Mouse (Mus musculus) neural tube, embryonic 13.5 days (tissue): ENCODE data around the gene Kcnmb3. TPM values are rescaled to one million over a fixed set of nuclear protein-coding genes. Genes with fewer than 3 reads are reported as not detected.
"Not testable (repeated sequence)": the region's sequence is repeated elsewhere in the genome, so short reads cannot be mapped to it uniquely, and the experiment has no call there.

Experiments used
- ATAC-seq: fragments of 200-750 bp; cut with Nextera tagmentation; 2 replicates; pipeline ENCODE4 v1.8.0; 2017; ENCODE audit warnings: low read depth, mild to moderate bottlenecking, moderate TSS enrichment, moderate library complexity
- H3K27ac ChIP-seq: fragments of 300-500 bp; sonication (generic); replicated peaks from 2 replicates; pipeline ENCODE4 v1.5.1; 2015; ENCODE audit warnings: moderate library complexity, mild to moderate bottlenecking, inconsistent platforms
- H3K27me3 ChIP-seq: fragments of 300-500 bp; sonication (generic); 2 replicates; pipeline ENCODE4 v1.6.1; 2015; ENCODE audit warnings: mild to moderate bottlenecking, inconsistent platforms
- H3K36me3 ChIP-seq: fragments of 300-500 bp; sonication (generic); 2 replicates; pipeline ENCODE4 v1.6.1; 2015; ENCODE audit warnings: mild to moderate bottlenecking, inconsistent platforms
- H3K4me1 ChIP-seq: fragments of 300-500 bp; sonication (generic); replicated peaks from 2 replicates; pipeline ENCODE4 v1.6.1; 2015; ENCODE audit warnings: inconsistent platforms
- H3K4me2 ChIP-seq: fragments of 300-500 bp; sonication (generic); 2 replicates; pipeline ENCODE4 v1.6.1; 2015; ENCODE audit warnings: inconsistent platforms, mild to moderate bottlenecking, moderate library complexity
- H3K4me3 ChIP-seq: fragments of 300-500 bp; sonication (generic); 2 replicates; pipeline ENCODE4 v1.5.1; 2015; ENCODE audit warnings: mild to moderate bottlenecking, inconsistent platforms
- H3K9ac ChIP-seq: fragments of 300-500 bp; sonication (generic); 2 replicates; pipeline ENCODE4 v1.6.1; 2015; ENCODE audit warnings: moderate library complexity, mild to moderate bottlenecking, inconsistent platforms
- H3K9me3 ChIP-seq: fragments of 300-500 bp; sonication (generic); 2 replicates; pipeline ENCODE4 v1.6.1; 2016; ENCODE audit warnings: inconsistent platforms
- WGBS: fragments of 180-500 bp; shearing (Covaris S2); methylation state at CpG from one replicate; pipeline ENCODE4 v1.1.7; 2015; 5-methylcytosine and 5-hydroxymethylcytosine counted together
- polyA plus RNA-seq: library from polyadenylated mRNA; unstranded; fragments of >200 nt; fragmentation: Nextera tagmentation; extraction: Ambion mirVana; gene quantifications from 2 replicates; pipeline ENCODE4 v1.2.1, GENCODE M21; 2015

Kcnmb3 gene
- polyA plus RNA-seq, 1 experiment from 2014 or later: 0.11 TPM

DNA sequence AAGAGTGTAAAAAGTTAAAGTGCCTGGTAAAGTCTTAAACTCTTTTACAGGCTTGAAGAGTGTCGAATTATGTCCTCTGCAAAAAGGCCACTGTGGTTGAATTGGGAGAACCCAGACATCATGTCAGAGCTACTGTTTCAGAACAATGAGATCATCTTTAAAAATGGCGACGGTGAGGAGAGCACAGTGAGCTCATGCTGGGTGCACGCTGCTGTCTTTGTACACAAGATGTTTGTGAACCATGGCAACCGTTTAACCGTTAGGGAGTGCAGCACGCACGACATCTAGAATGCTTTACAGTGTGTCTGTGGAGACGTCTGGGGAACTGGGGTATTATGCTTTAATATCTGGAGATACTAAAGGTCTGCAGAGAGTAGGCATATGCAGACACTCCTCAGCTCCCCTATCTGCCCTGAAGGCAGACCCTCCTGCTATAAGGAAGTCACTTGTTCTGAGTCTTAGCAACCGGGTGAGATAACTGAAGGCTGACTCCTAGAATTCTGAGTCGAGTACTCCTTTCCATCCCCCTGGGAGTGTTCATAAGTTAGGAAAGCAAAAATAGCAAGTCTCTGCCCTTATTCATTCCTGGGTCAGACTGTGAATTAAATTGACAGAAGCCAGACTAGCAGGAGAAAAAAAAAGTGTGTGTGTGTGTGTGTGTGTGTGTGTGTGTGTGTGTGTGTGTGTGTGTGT is 37.6 kb downstream of the Kcnmb3 start:
- Histone ChIP-seq H3K27me3 (no peaks in the 10 kb centered on the region), H3K36me3 (peaks cover 77% of the 10 kb centered on the region), H3K4me1 (no peaks in the 10 kb centered on the region), H3K4me3 (no peak overlapping the region), H3K4me2 (no peak overlapping the region), H3K9ac (no peak overlapping the region), H3K9me3 (no peaks in the 10 kb centered on the region), H3K27ac (no peak overlapping the region)
- WGBS: 54% methylated on average over 11 of the region's 11 CpGs
- ATAC-seq: no peak

DNA sequence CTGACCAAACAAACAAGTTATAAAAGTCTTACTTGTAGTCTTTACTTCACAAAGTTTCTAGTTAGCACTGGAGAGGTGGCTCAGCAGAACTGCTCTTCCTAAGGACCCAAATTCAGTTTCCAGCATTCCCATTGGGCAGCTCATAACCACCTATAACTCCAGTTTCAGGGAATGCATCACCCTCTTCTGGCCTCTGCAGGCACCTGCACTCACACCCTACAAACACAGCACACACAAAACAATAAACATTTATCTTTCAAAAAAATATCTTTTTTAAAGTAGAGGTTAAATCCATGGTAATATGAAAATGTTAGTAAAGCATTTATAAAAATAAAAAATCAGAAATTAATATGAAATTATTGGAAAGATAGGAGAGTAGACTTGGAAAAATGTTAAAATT is 50.3 kb downstream of the Kcnmb3 start:
- Histone ChIP-seq H3K9ac (no peak overlapping the region), H3K9me3 (no peaks in the 10 kb centered on the region), H3K36me3 (peaks cover 77% of the 10 kb centered on the region), H3K4me3 (no peak overlapping the region), H3K4me2 (no peak overlapping the region), H3K4me1 (no peaks in the 10 kb centered on the region), H3K27me3 (no peaks in the 10 kb centered on the region), H3K27ac (no peak overlapping the region)
- ATAC-seq: no peak

DNA sequence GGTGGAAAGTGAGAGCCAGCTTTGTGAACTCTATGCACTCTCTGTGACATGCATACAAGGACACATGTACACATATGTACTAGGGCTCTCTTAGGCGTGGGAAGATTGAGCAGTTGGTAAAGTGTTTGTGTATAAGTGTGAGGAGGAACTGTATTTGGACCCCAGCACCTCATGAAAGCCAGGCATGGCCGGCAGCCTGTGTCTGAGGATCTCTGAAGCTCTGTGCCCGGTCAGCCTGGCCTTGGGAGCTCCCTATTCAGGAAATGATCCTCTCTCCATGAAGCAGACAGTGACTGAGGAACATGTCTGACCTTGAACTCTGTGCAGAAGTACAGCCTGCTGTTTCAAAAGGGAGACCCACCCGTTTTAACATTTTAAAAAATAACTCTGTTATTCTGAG is 53.3 kb downstream of the Kcnmb3 start:
- Histone ChIP-seq H3K4me2 (no peak overlapping the region), H3K36me3 (peaks cover 61% of the 10 kb centered on the region), H3K4me1 (0 out of 2 replicates have a peak, but pooled peaks cover 2% of the 10 kb centered on the region), H3K9me3 (no peaks in the 10 kb centered on the region), H3K27ac (no peak overlapping the region), H3K4me3 (no peak overlapping the region), H3K27me3 (no peaks in the 10 kb centered on the region), H3K9ac (no peak overlapping the region)
- whole genome bisulfite sequencing: 89% methylated on average over 4 of the region's 4 CpGs
- no peak for ATAC-seq

DNA sequence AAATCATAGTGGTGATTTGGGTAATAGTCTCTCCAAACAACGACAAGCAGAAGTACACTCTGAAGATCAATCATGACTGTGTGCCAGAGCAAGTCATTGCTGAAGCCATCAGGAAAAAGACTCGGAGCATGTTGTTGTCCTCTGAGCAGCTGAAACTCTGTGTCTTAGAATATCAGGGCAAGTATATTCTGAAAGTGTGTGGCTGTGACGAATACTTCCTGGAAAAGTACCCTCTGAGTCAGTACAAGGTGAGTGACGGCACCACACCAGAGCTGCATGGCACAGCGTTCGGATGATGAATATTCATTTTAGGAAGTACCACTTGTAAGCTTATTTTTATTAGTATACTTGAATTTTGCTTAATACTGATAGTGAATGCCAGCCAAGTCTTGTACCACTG is 54.2 kb downstream of the Kcnmb3 start:
- Histone ChIP-seq H3K36me3 (peaks cover 55% of the 10 kb centered on the region), H3K4me3 (no peak overlapping the region), H3K9ac (no peak overlapping the region), H3K4me2 (no peak overlapping the region), H3K27ac (no peak overlapping the region), H3K27me3 (no peaks in the 10 kb centered on the region), H3K4me1 (0 out of 2 replicates have a peak, but pooled peaks cover 2% of the 10 kb centered on the region), H3K9me3 (no peaks in the 10 kb centered on the region)
- WGBS: 95% methylated on average over 6 of the region's 6 CpGs
- ATAC-seq: no peak

DNA sequence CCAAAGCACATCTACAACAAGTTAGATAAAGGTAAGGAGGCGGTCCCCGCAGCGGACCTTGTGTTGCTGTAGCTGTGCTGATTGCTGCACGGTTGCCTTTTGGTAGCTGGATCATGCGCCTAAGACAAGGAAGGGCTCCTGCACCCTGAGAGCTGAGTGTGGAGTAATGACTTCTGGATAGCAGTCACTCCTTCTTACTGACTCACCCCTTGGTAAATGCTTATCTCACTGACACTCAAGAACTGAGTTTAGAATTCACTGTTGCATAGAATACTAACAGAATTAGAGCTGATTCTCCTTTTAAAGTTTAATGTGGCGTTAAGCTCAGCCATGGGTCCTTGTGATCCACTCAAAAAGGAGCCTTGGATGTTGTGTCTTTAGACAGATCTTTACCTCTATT is 54.7 kb downstream of the Kcnmb3 start:
- H3K4me2 ChIP-seq: no peak overlapping the region
- WGBS: 98% methylated on average over 6 of the region's 6 CpGs
- H3K27me3 ChIP-seq: no peaks in the 10 kb centered on the region
- H3K9me3 ChIP-seq: no peaks in the 10 kb centered on the region
- no peak overlapping the region for H3K27ac ChIP-seq
- 0 out of 2 replicates have a peak, but pooled peaks cover 2% of the 10 kb centered on the region for H3K4me1 ChIP-seq
- H3K36me3 ChIP-seq: peaks cover 49% of the 10 kb centered on the region
- no peak overlapping the region for H3K4me3 ChIP-seq
- H3K9ac ChIP-seq: no peak overlapping the region
- ATAC-seq: no peak

DNA sequence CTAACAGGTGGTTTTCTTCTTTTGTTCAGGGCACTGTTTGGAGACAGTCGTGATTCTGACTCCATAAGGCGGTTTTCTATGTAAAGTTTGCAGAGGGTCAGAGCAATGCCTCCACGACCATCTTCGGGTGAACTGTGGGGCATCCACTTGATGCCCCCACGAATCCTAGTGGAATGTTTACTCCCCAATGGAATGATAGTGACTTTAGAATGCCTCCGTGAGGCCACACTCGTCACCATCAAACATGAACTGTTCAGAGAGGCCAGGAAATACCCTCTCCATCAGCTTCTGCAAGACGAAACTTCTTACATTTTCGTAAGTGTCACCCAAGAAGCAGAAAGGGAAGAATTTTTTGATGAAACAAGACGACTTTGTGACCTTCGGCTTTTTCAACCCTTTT is 55.9 kb downstream of the Kcnmb3 start:
- Histone ChIP-seq H3K4me3 (no peak overlapping the region), H3K9ac (no peak overlapping the region), H3K36me3 (peaks cover 39% of the 10 kb centered on the region), H3K9me3 (no peaks in the 10 kb centered on the region), H3K4me2 (no peak overlapping the region), H3K27ac (no peak overlapping the region), H3K27me3 (no peaks in the 10 kb centered on the region), H3K4me1 (0 out of 2 replicates have a peak, but pooled peaks cover 2% of the 10 kb centered on the region)
- WGBS: 90% methylated on average over 11 of the region's 11 CpGs
- no peak for ATAC-seq

DNA sequence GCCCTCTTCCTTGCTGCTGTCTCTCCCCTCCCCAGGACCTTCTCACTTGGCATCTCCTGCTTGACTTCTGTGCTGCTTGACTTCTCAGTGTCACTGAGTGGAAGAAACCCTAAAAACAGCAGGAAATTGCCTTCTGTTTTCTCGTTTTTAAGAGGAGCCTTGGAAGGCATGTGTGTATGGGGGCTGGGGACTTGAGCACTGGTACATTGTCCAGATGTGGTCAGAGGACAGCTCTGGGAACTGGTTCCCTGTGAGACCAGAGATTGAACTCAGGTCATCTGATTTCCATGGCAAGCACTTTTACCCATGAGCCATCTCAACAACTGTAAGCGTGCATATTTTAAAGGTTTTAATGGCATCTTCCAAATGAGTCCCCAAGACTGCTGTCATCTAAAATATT is 58.0 kb downstream of the Kcnmb3 start:
- ATAC-seq: no peak
- Histone ChIP-seq H3K4me1 (0 out of 2 replicates have a peak, but pooled peaks cover 2% of the 10 kb centered on the region), H3K4me2 (no peak overlapping the region), H3K9me3 (no peaks in the 10 kb centered on the region), H3K36me3 (peaks cover 20% of the 10 kb centered on the region), H3K27me3 (no peaks in the 10 kb centered on the region), H3K9ac (no peak overlapping the region), H3K27ac (no peak overlapping the region), H3K4me3 (no peak overlapping the region)
- 70% methylated on average over 2 of the region's 2 CpGs for WGBS

DNA sequence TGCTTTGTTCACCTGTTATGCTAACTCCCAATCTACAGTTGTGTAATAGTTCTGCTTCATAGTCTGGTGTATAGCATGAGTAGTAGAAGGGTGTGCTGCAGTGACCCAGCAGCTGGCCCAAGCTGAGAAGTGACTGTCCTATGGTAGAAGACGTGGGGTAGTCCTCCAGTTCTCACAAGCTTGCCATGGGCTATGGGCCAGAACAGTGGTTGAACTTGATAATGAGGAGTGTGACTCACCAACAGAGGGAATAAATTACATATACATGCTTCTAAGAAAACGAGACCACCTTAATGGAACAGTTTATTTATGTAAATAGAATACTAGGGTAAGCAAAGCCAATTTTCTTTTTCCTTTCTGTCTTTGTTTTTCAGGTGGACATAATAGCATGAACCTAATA is 61.6 kb downstream of the Kcnmb3 start:
- Histone ChIP-seq H3K36me3 (no peaks in the 10 kb centered on the region), H3K4me2 (no peak overlapping the region), H3K27me3 (no peaks in the 10 kb centered on the region), H3K4me3 (no peak overlapping the region), H3K9ac (no peak overlapping the region), H3K27ac (no peak overlapping the region), H3K9me3 (no peaks in the 10 kb centered on the region), H3K4me1 (0 out of 2 replicates have a peak, but pooled peaks cover 2% of the 10 kb centered on the region)
- no peak for ATAC-seq
- WGBS: 76% methylated on average over 2 of the region's 2 CpGs

DNA sequence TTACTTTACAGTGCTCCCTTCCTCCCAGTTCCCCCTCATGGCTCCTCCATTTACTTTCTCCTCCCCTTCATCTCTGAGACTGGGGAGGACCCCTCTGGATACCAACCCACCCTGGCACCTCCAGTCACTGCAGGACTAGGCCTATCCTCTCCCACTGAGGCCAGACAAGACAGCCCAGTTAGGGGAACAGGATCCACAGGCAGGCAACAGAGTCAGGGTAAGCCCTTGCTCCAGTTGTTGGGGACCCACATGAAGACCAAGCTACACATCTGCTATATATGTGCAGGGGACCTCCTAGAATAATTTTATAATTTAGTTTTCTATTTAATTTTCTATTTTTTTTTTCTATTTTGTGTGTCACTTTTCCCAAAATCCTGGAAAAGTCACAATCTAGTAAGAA is 62.7 kb downstream of the Kcnmb3 start:
- not testable (repeated sequence) for H3K4me3 ChIP-seq, H3K27me3 ChIP-seq, H3K4me2 ChIP-seq, H3K9me3 ChIP-seq, H3K27ac ChIP-seq, H3K4me1 ChIP-seq, H3K9ac ChIP-seq, H3K36me3 ChIP-seq, ATAC-seq

DNA sequence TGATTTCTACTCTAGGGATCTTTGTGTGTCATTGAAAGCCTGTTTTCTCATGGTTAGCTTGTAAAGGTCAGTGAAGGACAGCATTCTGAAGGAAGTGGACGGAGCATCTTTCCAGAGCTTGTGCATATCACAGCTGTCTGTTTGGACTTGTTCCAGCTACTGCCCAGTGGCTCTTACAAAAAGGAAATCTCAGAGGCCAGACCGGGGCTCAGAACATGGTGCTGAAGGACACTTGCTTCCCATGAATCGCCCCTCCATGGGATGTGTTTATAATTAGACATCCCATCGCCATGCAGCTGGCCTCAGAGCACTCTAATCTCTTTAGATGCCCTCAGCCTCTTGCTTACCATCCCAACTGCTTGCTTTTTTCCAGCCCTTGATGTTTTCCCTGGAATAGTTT is 63.1 kb downstream of the Kcnmb3 start:
- WGBS: 65% methylated on average over 4 of the region's 4 CpGs
- H3K27ac ChIP-seq: no peak overlapping the region
- ATAC-seq: no peak

DNA sequence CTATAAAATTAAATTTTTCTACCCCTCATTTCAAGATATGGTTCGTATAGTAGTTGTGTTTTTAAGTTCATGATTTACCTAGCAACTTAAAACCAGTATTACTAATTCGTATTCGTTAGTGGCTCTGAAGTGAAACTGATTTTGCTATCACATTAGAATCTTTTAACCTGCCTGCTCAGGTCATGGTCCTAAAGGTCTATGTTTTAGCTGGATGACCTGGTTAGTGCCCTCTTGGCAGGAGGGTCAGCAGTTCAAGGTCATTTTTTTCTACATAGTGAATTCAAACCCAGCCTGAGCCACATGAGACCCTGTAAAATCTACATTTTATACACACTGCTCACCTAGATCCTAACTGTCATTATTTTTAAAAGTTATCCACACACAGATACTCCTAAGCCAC is 63.7 kb downstream of the Kcnmb3 start:
- H3K27me3 ChIP-seq: no peaks in the 10 kb centered on the region
- ATAC-seq: no peak
- H3K9me3 ChIP-seq: no peaks in the 10 kb centered on the region
- no peak overlapping the region for H3K4me3 ChIP-seq
- H3K4me1 ChIP-seq: no peaks in the 10 kb centered on the region
- no peak overlapping the region for H3K9ac ChIP-seq
- no peak overlapping the region for H3K4me2 ChIP-seq
- no peaks in the 10 kb centered on the region for H3K36me3 ChIP-seq
- WGBS: 97% methylated on average over 3 of the region's 3 CpGs
- no peak overlapping the region for H3K27ac ChIP-seq

More for the DNA sequence above, 63.1 kb downstream of the Kcnmb3 start:
- no peak overlapping the region for H3K4me2 ChIP-seq
- H3K27me3 ChIP-seq: no peaks in the 10 kb centered on the region
- no peaks in the 10 kb centered on the region for H3K9me3 ChIP-seq
- 0 out of 2 replicates have a peak, but pooled peaks cover 2% of the 10 kb centered on the region for H3K4me1 ChIP-seq
- H3K4me3 ChIP-seq: no peak overlapping the region
- no peak overlapping the region for H3K9ac ChIP-seq
- H3K36me3 ChIP-seq: no peaks in the 10 kb centered on the region

DNA sequence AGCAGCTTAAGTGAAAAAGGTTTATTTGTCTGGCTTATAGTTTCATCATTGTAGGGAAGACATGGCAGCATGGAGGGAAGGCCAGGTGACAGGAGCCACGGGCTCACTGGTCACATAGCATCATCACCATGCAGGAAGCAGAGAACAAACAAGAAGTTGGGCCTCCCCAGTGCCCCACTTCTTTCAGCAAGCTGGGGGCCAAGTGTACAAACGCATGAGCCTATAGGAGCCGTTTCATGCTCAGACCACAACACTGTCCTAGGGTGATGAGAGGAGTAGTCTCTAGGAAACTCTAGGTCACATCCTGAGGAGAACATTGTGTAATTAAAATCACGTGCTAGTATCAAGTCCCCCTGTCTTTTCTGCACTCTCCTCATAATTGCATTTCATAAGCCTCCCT is 64.3 kb downstream of the Kcnmb3 start:
- Histone ChIP-seq H3K4me3 (no peak overlapping the region), H3K9me3 (no peaks in the 10 kb centered on the region), H3K27me3 (no peaks in the 10 kb centered on the region), H3K36me3 (no peaks in the 10 kb centered on the region), H3K4me1 (no peaks in the 10 kb centered on the region), H3K4me2 (no peak overlapping the region), H3K9ac (no peak overlapping the region), H3K27ac (no peak overlapping the region)
- ATAC-seq: no peak
- WGBS: 79% methylated on average over 4 of the region's 4 CpGs
